Mouse (Mus musculus) myocyte (in vitro differentiated cells): Measurements from ENCODE around the gene Bcl2. TPM values are rescaled to one million over a fixed set of nuclear protein-coding genes. Genes with fewer than 3 reads are reported as not detected.
A peak's percentile ranks its signal among the peaks of the same experiment; 100 is the strongest.

ENCODE experiments used
- H3K27me3 ChIP-seq: one replicate; pipeline ENCODE4 v1.6.1; 2011; ENCODE audit not compliant: control insufficient read depth, insufficient read depth, insufficient read length
- H3K36me3 ChIP-seq: one replicate; pipeline ENCODE4 v1.6.1; 2011; ENCODE audit not compliant: control insufficient read depth, insufficient read depth
- H3K4me2 ChIP-seq: one replicate; pipeline ENCODE4 v1.6.1; 2011; ENCODE audit warnings: low read depth, control low read depth
- H3K4me3 ChIP-seq: one replicate; pipeline ENCODE4 v1.5.1; 2011; ENCODE audit warnings: mild to moderate bottlenecking, control low read depth, moderate library complexity
- H3K79me2 ChIP-seq: one replicate; pipeline ENCODE4 v1.6.1; 2011; ENCODE audit not compliant: control insufficient read depth, insufficient read depth
- H3ac ChIP-seq: one replicate; pipeline ENCODE4 v1.6.1; 2011; ENCODE audit not compliant: control insufficient read depth, insufficient read length
- CEBPB ChIP-seq: IDR thresholded peaks from 2 replicates; pipeline ENCODE4 v1.6.1; 2011; ENCODE audit warnings: mild to moderate bottlenecking, moderate library complexity; ENCODE audit not compliant: poor library complexity, insufficient read depth, severe bottlenecking
- E2F4 ChIP-seq: IDR thresholded peaks from one replicate; pipeline ENCODE4 v1.6.1; 2011; ENCODE audit warnings: mild to moderate bottlenecking, control low read depth, moderate library complexity; ENCODE audit not compliant: insufficient read depth
- MAX ChIP-seq: IDR thresholded peaks from one replicate; pipeline ENCODE4 v1.6.1; 2011; ENCODE audit warnings: low read depth, mild to moderate bottlenecking, control low read depth
- MYOD1 ChIP-seq, 3 experiments: IDR thresholded peaks; one replicate each; pipeline ENCODE4 v1.6.1; 2011; ENCODE audit warnings: control low read depth in 2 of 3, low read depth in 2 of 3, mild to moderate bottlenecking in 2 of 3, moderate library complexity in 1 of 3; ENCODE audit not compliant: insufficient read length in 2 of 3, control insufficient read depth in 1 of 3
- MYOG ChIP-seq, 3 experiments: IDR thresholded peaks; one replicate each; pipeline ENCODE4 v1.6.1; 2011; ENCODE audit warnings: control low read depth in 2 of 3, low read depth in 2 of 3, mild to moderate bottlenecking in 2 of 3; ENCODE audit not compliant: insufficient read length in 2 of 3, control insufficient read depth in 1 of 3, insufficient read depth in 1 of 3
- POLR2A ChIP-seq: IDR thresholded peaks from one replicate; pipeline ENCODE4 v1.6.1; 2011; ENCODE audit warnings: low read depth, mild to moderate bottlenecking, control low read depth, moderate library complexity; ENCODE audit not compliant: insufficient read length
- POLR2AphosphoS2 ChIP-seq: IDR thresholded peaks from one replicate; pipeline ENCODE4 v1.6.1; 2011; ENCODE audit warnings: low read depth, control low read depth; ENCODE audit not compliant: insufficient read length
- REST ChIP-seq: IDR thresholded peaks from one replicate; pipeline ENCODE4 v1.6.1; 2011; ENCODE audit warnings: mild to moderate bottlenecking, control low read depth, moderate library complexity; ENCODE audit not compliant: insufficient read depth, insufficient read length
- SRF ChIP-seq: IDR thresholded peaks from one replicate; pipeline ENCODE4 v1.6.1; 2011; ENCODE audit warnings: low read depth; ENCODE audit not compliant: control insufficient read depth, insufficient read length
- TCF12 ChIP-seq: IDR thresholded peaks from one replicate; pipeline ENCODE4 v1.6.1; 2011; ENCODE audit warnings: mild to moderate bottlenecking, control low read depth; ENCODE audit not compliant: poor library complexity, insufficient read depth, severe bottlenecking
- TCF3 ChIP-seq: IDR thresholded peaks from one replicate; pipeline ENCODE4 v1.6.1; 2011; ENCODE audit warnings: low read depth, control low read depth; ENCODE audit not compliant: insufficient read length
- USF1 ChIP-seq: IDR thresholded peaks from one replicate; pipeline ENCODE4 v1.6.1; 2011; ENCODE audit warnings: low read depth, mild to moderate bottlenecking, control low read depth, moderate library complexity
- polyA plus RNA-seq: library from polyadenylated mRNA; unstranded; fragments of >200 nt; fragmentation: generic; extraction: Trizol; gene quantifications from one replicate; pipeline ENCODE4 v1.2.1, GENCODE M21; 2012; ENCODE audit warnings: missing spikeins

Gene Bcl2
- polyA plus RNA-seq, 1 experiment = 1.9 TPM

- TF ChIP-seq REST (no peak), USF1 (no peak), MYOD1 (IDR thresholded peaks at IDR 0.05; ENCODE audit: control insufficient read depth in 1 of 3, insufficient read length in 2 of 3, low read depth in 2 of 3) (no peak), TCF12 (no peak), MAX (no peak), E2F4 (no peak), TCF3 (no peak)
Observed at GRCm38 (mm10) chr1:106552856-106553255, 161.2 kb downstream of the Bcl2 start.

GRCm38 (mm10) chr1:106550580-106550979, 163.5 kb downstream of the Bcl2 start:
- no peak overlapping the region for H3K4me3 ChIP-seq
- TF ChIP-seq USF1 = no peak
- no peak for TF ChIP-seq TCF12
- TF ChIP-seq REST = no peak
- TF ChIP-seq POLR2AphosphoS2 = no peak
- no peak for TF ChIP-seq MYOD1 (IDR thresholded peaks at IDR 0.05; ENCODE audit: control insufficient read depth in 1 of 3, insufficient read length in 2 of 3, low read depth in 2 of 3)
- no peak for TF ChIP-seq CEBPB
- TF ChIP-seq POLR2A = no peak
- no peak for TF ChIP-seq MAX
- TF ChIP-seq SRF = no peak
- TF ChIP-seq MYOG (IDR thresholded peaks at IDR 0.05; ENCODE audit: control insufficient read depth in 1 of 3, insufficient read depth in 1 of 3, insufficient read length in 2 of 3, low read depth in 2 of 3) = no peak
- no peaks in the 10 kb centered on the region for H3K36me3 ChIP-seq
- H3ac ChIP-seq = no peak overlapping the region
- no peak overlapping the region for H3K4me2 ChIP-seq
- H3K79me2 ChIP-seq = no peaks in the 10 kb centered on the region
- no peaks in the 10 kb centered on the region for H3K27me3 ChIP-seq

More at GRCm38 (mm10) chr1:106552856-106553255, 161.2 kb downstream of the Bcl2 start:
- H3K27me3 ChIP-seq = no peaks in the 10 kb centered on the region
- no peak overlapping the region for H3K4me2 ChIP-seq
- no peaks in the 10 kb centered on the region for H3K79me2 ChIP-seq
- no peaks in the 10 kb centered on the region for H3K36me3 ChIP-seq
- H3ac ChIP-seq = no peak overlapping the region
- no peak overlapping the region for H3K4me3 ChIP-seq

GRCm38 (mm10) chr1:106549025-106549424, 165.0 kb downstream of the Bcl2 start:
- Histone ChIP-seq H3ac (no peak overlapping the region), H3K27me3 (no peaks in the 10 kb centered on the region), H3K79me2 (no peaks in the 10 kb centered on the region), H3K4me2 (no peak overlapping the region), H3K36me3 (no peaks in the 10 kb centered on the region), H3K4me3 (no peak overlapping the region)
- TF ChIP-seq MYOG (IDR thresholded peaks at IDR 0.05; ENCODE audit: control insufficient read depth in 1 of 3, insufficient read depth in 1 of 3, insufficient read length in 2 of 3, low read depth in 2 of 3) (no peak), POLR2AphosphoS2 (no peak), TCF12 (no peak), E2F4 (no peak), POLR2A (no peak), TCF3 (no peak), MAX (no peak)

GRCm38 (mm10) chr1:106544817-106545612, 169.1 kb downstream of the Bcl2 start:
- Histone ChIP-seq H3K27me3 (no peaks in the 10 kb centered on the region), H3K36me3 (peaks cover 3% of the 10 kb centered on the region), H3K4me3 (no peak overlapping the region), H3ac (no peak overlapping the region), H3K79me2 (no peaks in the 10 kb centered on the region), H3K4me2 (no peak overlapping the region)
- TF ChIP-seq E2F4 (no peak), USF1 (peak; percentile 22)

GRCm38 (mm10) chr1:106542731-106543130, 171.3 kb downstream of the Bcl2 start:
- Histone ChIP-seq H3K4me3 (no peak overlapping the region), H3K27me3 (no peaks in the 10 kb centered on the region), H3K36me3 (peaks cover 3% of the 10 kb centered on the region), H3ac (no peak overlapping the region), H3K4me2 (no peak overlapping the region), H3K79me2 (no peaks in the 10 kb centered on the region)
- TF ChIP-seq USF1 (no peak), POLR2A (no peak), TCF12 (no peak), POLR2AphosphoS2 (no peak), CEBPB (no peak), MAX (no peak), E2F4 (no peak), TCF3 (no peak), MYOG (IDR thresholded peaks at IDR 0.05; ENCODE audit: control insufficient read depth in 1 of 3, insufficient read depth in 1 of 3, insufficient read length in 2 of 3, low read depth in 2 of 3) (no peak), SRF (no peak), MYOD1 (IDR thresholded peaks at IDR 0.05; ENCODE audit: control insufficient read depth in 1 of 3, insufficient read length in 2 of 3, low read depth in 2 of 3) (no peak), REST (no peak)
